Mouse (Mus musculus) kidney, adult 2 months (tissue): ENCODE results near the gene Olfm1. TPM values are rescaled to one million over a fixed set of nuclear protein-coding genes. Genes with fewer than 3 reads are reported as not detected.

Experiments
- DNase-seq: peaks from one replicate; pipeline ENCODE4 v3.0.0; 2021
- H3K27ac ChIP-seq: fragments of 200-500 bp; 2 replicates; pipeline ENCODE4 v1.5.1; 2012; ENCODE audit warnings: low read depth, low read length, control low read depth, inconsistent platforms; ENCODE audit not compliant: insufficient read depth
- H3K27me3 ChIP-seq: fragments of 200-500 bp; replicated peaks from 2 replicates; pipeline ENCODE4 v1.6.1; 2012; ENCODE audit warnings: mild to moderate bottlenecking, moderate library complexity, low read length, inconsistent platforms; ENCODE audit not compliant: control insufficient read depth, insufficient read depth
- H3K36me3 ChIP-seq: fragments of 200-500 bp; 2 replicates; pipeline ENCODE4 v1.6.1; 2012; ENCODE audit warnings: mild to moderate bottlenecking, moderate library complexity, low read length, inconsistent platforms; ENCODE audit not compliant: control insufficient read depth, insufficient read depth
- H3K4me1 ChIP-seq: fragments of 200-500 bp; 2 replicates; pipeline ENCODE4 v1.6.1; 2011; ENCODE audit warnings: low read length; ENCODE audit not compliant: control insufficient read depth, insufficient read depth
- H3K4me3 ChIP-seq: fragments of 200-500 bp; 2 replicates; pipeline ENCODE4 v1.5.1; 2011; ENCODE audit warnings: mild to moderate bottlenecking, low read depth, low read length, control low read depth; ENCODE audit not compliant: insufficient read depth
- CTCF ChIP-seq: fragments of 200-500 bp; conservative IDR thresholded peaks from 2 replicates; pipeline ENCODE4 v1.5.1; 2011; ENCODE audit warnings: low read depth, mild to moderate bottlenecking, control low read depth, low read length, moderate library complexity, mixed read lengths; ENCODE audit not compliant: insufficient read depth, insufficient read length
- POLR2A ChIP-seq: fragments of 200-500 bp; IDR thresholded peaks from one replicate; pipeline ENCODE4 v1.6.1; 2011; ENCODE audit warnings: low read depth, low read length, control low read depth
- WGBS: fragments of 180-500 bp; shearing (Covaris S2); methylation state at CpG from one replicate; pipeline ENCODE4 v1.1.7; 2018; 5-methylcytosine and 5-hydroxymethylcytosine counted together
- polyA plus RNA-seq: library from polyadenylated mRNA; depleted of rRNA; stranded (reverse); fragments of >200 nt; gene quantifications from 2 replicates; pipeline ENCODE4 v1.2.3, GENCODE M21; 2012; rRNA removed

Olfm1 gene
- polyA plus RNA-seq, 1 experiment: 32.5 TPM

GRCm38 (mm10) chr2:28275345-28275744 is 82.6 kb downstream of the Olfm1 start:
- Histone ChIP-seq H3K4me3 (no peak overlapping the region), H3K27me3 (no peaks in the 10 kb centered on the region), H3K4me1 (no peaks in the 10 kb centered on the region), H3K36me3 (no peaks in the 10 kb centered on the region), H3K27ac (no peak overlapping the region)
- no peak for DNase-seq
- WGBS: 87% methylated on average over 3 of the region's 3 CpGs
- TF ChIP-seq CTCF (no peak), POLR2A (no peak)

GRCm38 (mm10) chr2:28278150-28278549 is 85.4 kb downstream of the Olfm1 start:
- DNase-seq: peak; percentile 52
- H3K4me1 ChIP-seq: no peaks in the 10 kb centered on the region
- H3K27ac ChIP-seq: no peak overlapping the region
- H3K36me3 ChIP-seq: no peaks in the 10 kb centered on the region
- no peak overlapping the region for H3K4me3 ChIP-seq
- no peaks in the 10 kb centered on the region for H3K27me3 ChIP-seq
- TF ChIP-seq CTCF (peak; percentile 56), POLR2A (no peak)
- 29% methylated on average over 7 of the region's 7 CpGs for WGBS

GRCm38 (mm10) chr2:28278853-28279252 is 86.1 kb downstream of the Olfm1 start:
- no peaks in the 10 kb centered on the region for H3K36me3 ChIP-seq
- no peak for DNase-seq
- no peak overlapping the region for H3K4me3 ChIP-seq
- TF ChIP-seq CTCF: no peak
- no peak for TF ChIP-seq POLR2A
- WGBS: 88% methylated on average over 10 of the region's 10 CpGs
- H3K4me1 ChIP-seq: no peaks in the 10 kb centered on the region
- H3K27ac ChIP-seq: no peak overlapping the region
- H3K27me3 ChIP-seq: no peaks in the 10 kb centered on the region

Other genes with a start within 250 kb of the Olfm1 start
- not detected in 2 replicates for gene Fcnb, start 108.1 kb upstream of the Olfm1 start, polyA plus RNA-seq